Mouse (Mus musculus): ENCODE results near the gene Ankrd13c. TPM values are rescaled to one million over a fixed set of nuclear protein-coding genes. Genes with fewer than 3 reads are reported as not detected.

Gene Ankrd13c
- 31.3 and 39.0 TPM in 2 replicates for total RNA-seq (2014; rRNA removed)
- polyA plus RNA-seq (2015; fragmentation: Nextera tagmentation; extraction: Ambion mirVana): 16.4 and 22.0 TPM in 2 replicates

GRCm38 (mm10) chr3:157946843-157947358 lies at the start of gene Ankrd13c:
Ankrd13c (plus strand) TSS chr3:157947239.
- ATAC-seq: peak; percentile 99
- under 1% methylated on average over 43 of the region's 45 CpGs for WGBS
- H3K4me2 ChIP-seq (ENCODE audit: low read depth): peak within 1 kb of the TSS; percentile 79

GRCm38 (mm10) chr3:157897645-157898044 lies 49.4 kb upstream of the Ankrd13c start:
- Histone ChIP-seq H3K27me3 (ENCODE audit: insufficient read depth, low read length) (no peaks in the 10 kb centered on the region), H3K9me3 (ENCODE audit: low read length) (no peaks in the 10 kb centered on the region), H3K4me1 (ENCODE audit: insufficient read depth) (no peaks in the 10 kb centered on the region), H3K4me2 (ENCODE audit: low read depth) (no peak overlapping the region), H3K9ac (no peak overlapping the region), H3K27ac (ENCODE audit: low read depth, low read length) (no peak overlapping the region), H3K36me3 (ENCODE audit: insufficient read depth) (no peaks in the 10 kb centered on the region), H3K4me3 (ENCODE audit: low read depth, low read length) (no peak overlapping the region)
- TF ChIP-seq CTCF (IDR thresholded peaks at IDR 0.05; ENCODE audit: low read depth): no peak
- WGBS: 89% methylated on average over 3 of the region's 3 CpGs
- ATAC-seq: no peak
- no peak for DNase-seq

More at GRCm38 (mm10) chr3:157946843-157947358, at the start of gene Ankrd13c:
- H3K9ac ChIP-seq: peak within 1 kb of the TSS; percentile 89
- H3K4me3 ChIP-seq (ENCODE audit: low read depth, low read length): peak within 1 kb of the TSS; percentile 70
- peak within 1 kb of the TSS; percentile 93 for H3K27ac ChIP-seq (ENCODE audit: low read depth, low read length)
- H3K27me3 ChIP-seq (ENCODE audit: insufficient read depth, low read length): no peaks in the 10 kb centered on the region
- TF ChIP-seq CTCF (IDR thresholded peaks at IDR 0.05; ENCODE audit: low read depth): no peak
- H3K4me1 ChIP-seq (ENCODE audit: insufficient read depth): peaks cover 5% of the 10 kb centered on the region; the same call in 1 of the 2 replicates
- no peaks in the 10 kb centered on the region for H3K9me3 ChIP-seq (ENCODE audit: low read length)
- peak; percentile 97 for DNase-seq
- no peaks in the 10 kb centered on the region for H3K36me3 ChIP-seq (ENCODE audit: insufficient read depth)

- Histone ChIP-seq H3K4me1 (ENCODE audit: insufficient read depth) (no peaks in the 10 kb centered on the region), H3K27me3 (ENCODE audit: insufficient read depth, low read length) (no peaks in the 10 kb centered on the region), H3K4me3 (ENCODE audit: low read depth, low read length) (no peak overlapping the region), H3K27ac (ENCODE audit: low read depth, low read length) (no peak overlapping the region), H3K36me3 (ENCODE audit: insufficient read depth) (no peaks in the 10 kb centered on the region), H3K9me3 (ENCODE audit: low read length) (no peaks in the 10 kb centered on the region), H3K4me2 (ENCODE audit: low read depth) (no peak overlapping the region), H3K9ac (no peak overlapping the region)
- no peak for TF ChIP-seq CTCF (IDR thresholded peaks at IDR 0.05; ENCODE audit: low read depth)
- WGBS: 88% methylated on average over 1 of the region's 1 CpGs
- DNase-seq: no peak
- ATAC-seq: no peak
Observed at GRCm38 (mm10) chr3:157899986-157900385, 47.1 kb upstream of the Ankrd13c start.

GRCm38 (mm10) chr3:157901721-157902120 lies 45.3 kb upstream of the Ankrd13c start:
- Histone ChIP-seq H3K4me1 (ENCODE audit: insufficient read depth) (no peaks in the 10 kb centered on the region), H3K9me3 (ENCODE audit: low read length) (no peaks in the 10 kb centered on the region), H3K4me2 (ENCODE audit: low read depth) (no peak overlapping the region), H3K9ac (no peak overlapping the region), H3K4me3 (ENCODE audit: low read depth, low read length) (no peak overlapping the region), H3K27me3 (ENCODE audit: insufficient read depth, low read length) (no peaks in the 10 kb centered on the region), H3K27ac (ENCODE audit: low read depth, low read length) (no peak overlapping the region), H3K36me3 (ENCODE audit: insufficient read depth) (no peaks in the 10 kb centered on the region)
- no peak for DNase-seq
- no peak for TF ChIP-seq CTCF (IDR thresholded peaks at IDR 0.05; ENCODE audit: low read depth)
- ATAC-seq: no peak
- WGBS: 92% methylated on average over 5 of the region's 5 CpGs

- Histone ChIP-seq H3K4me1 (ENCODE audit: insufficient read depth) (no peaks in the 10 kb centered on the region), H3K4me2 (ENCODE audit: low read depth) (no peak overlapping the region), H3K27me3 (ENCODE audit: insufficient read depth, low read length) (no peaks in the 10 kb centered on the region), H3K9ac (no peak overlapping the region), H3K9me3 (ENCODE audit: low read length) (no peaks in the 10 kb centered on the region), H3K36me3 (ENCODE audit: insufficient read depth) (no peaks in the 10 kb centered on the region), H3K27ac (ENCODE audit: low read depth, low read length) (no peak overlapping the region), H3K4me3 (ENCODE audit: low read depth, low read length) (no peak overlapping the region)
- DNase-seq (no peak), ATAC-seq (no peak)
- no peak for TF ChIP-seq CTCF (IDR thresholded peaks at IDR 0.05; ENCODE audit: low read depth)
- 78% methylated on average over 3 of the region's 3 CpGs for WGBS
Observed at GRCm38 (mm10) chr3:157908166-157908565, 38.9 kb upstream of the Ankrd13c start.

GRCm38 (mm10) chr3:157910262-157910661 lies 36.8 kb upstream of the Ankrd13c start:
- Histone ChIP-seq H3K27me3 (ENCODE audit: insufficient read depth, low read length) (no peaks in the 10 kb centered on the region), H3K4me3 (ENCODE audit: low read depth, low read length) (no peak overlapping the region), H3K27ac (ENCODE audit: low read depth, low read length) (no peak overlapping the region), H3K4me2 (ENCODE audit: low read depth) (no peak overlapping the region), H3K36me3 (ENCODE audit: insufficient read depth) (no peaks in the 10 kb centered on the region), H3K9me3 (ENCODE audit: low read length) (no peaks in the 10 kb centered on the region), H3K9ac (no peak overlapping the region), H3K4me1 (ENCODE audit: insufficient read depth) (no peaks in the 10 kb centered on the region)
- 82% methylated on average over 3 of the region's 3 CpGs for WGBS
- DNase-seq (no peak), ATAC-seq (no peak)
- TF ChIP-seq CTCF (IDR thresholded peaks at IDR 0.05; ENCODE audit: low read depth): no peak

- Histone ChIP-seq H3K27me3 (ENCODE audit: insufficient read depth, low read length) (no peaks in the 10 kb centered on the region), H3K4me2 (ENCODE audit: low read depth) (no peak overlapping the region), H3K36me3 (ENCODE audit: insufficient read depth) (no peaks in the 10 kb centered on the region), H3K4me1 (ENCODE audit: insufficient read depth) (no peaks in the 10 kb centered on the region), H3K4me3 (ENCODE audit: low read depth, low read length) (no peak overlapping the region), H3K27ac (ENCODE audit: low read depth, low read length) (no peak overlapping the region), H3K9ac (no peak overlapping the region), H3K9me3 (ENCODE audit: low read length) (no peaks in the 10 kb centered on the region)
- 96% methylated on average over 2 of the region's 2 CpGs for WGBS
- TF ChIP-seq CTCF (IDR thresholded peaks at IDR 0.05; ENCODE audit: low read depth): no peak
- DNase-seq: no peak
- no peak for ATAC-seq
Observed at GRCm38 (mm10) chr3:157912155-157912554, 34.9 kb upstream of the Ankrd13c start.
